Mouse (Mus musculus): Measurements from ENCODE around the gene Stx5a. TPM values are rescaled to one million over a fixed set of nuclear protein-coding genes. Genes with fewer than 3 reads are reported as not detected.

The Stx5a gene
- polyA plus RNA-seq, 1 experiment from 2014 or later = 122 TPM

DNA sequence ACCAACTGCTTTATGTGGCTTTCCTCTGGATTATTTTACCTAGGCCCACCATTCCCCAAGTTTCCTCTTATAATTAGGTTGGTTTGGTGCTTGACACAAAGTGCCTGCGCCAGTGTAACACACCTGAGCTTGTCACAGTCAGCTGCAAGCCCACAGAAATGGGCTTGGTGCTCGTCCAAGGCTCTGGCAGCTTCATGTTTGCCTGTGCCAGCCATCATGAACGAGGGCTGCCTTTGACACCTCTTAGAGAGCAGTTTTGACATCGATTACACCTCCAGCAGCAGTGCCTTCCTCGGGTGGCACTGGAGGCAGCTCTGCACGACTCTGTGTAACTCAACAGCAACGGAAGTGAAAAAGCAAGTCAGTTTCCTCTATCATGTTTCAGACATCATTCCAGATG, 49.0 kb downstream of the Stx5a start:
- Histone ChIP-seq H3K27me3 (no peaks in the 10 kb centered on the region), H3K4me3 (no peak overlapping the region), H3K27ac (replicated peaks) (no peak overlapping the region), H3K9me3 (no peaks in the 10 kb centered on the region), H3K36me3 (peaks cover 34% of the 10 kb centered on the region), H3K4me2 (no peak overlapping the region), H3K4me1 (replicated peaks) (peaks cover 9% of the 10 kb centered on the region), H3K9ac (no peak overlapping the region)
- 85% methylated on average over 7 of the region's 7 CpGs for WGBS
- no peak for ATAC-seq (ENCODE audit: low FRiP score, low read depth)

DNA sequence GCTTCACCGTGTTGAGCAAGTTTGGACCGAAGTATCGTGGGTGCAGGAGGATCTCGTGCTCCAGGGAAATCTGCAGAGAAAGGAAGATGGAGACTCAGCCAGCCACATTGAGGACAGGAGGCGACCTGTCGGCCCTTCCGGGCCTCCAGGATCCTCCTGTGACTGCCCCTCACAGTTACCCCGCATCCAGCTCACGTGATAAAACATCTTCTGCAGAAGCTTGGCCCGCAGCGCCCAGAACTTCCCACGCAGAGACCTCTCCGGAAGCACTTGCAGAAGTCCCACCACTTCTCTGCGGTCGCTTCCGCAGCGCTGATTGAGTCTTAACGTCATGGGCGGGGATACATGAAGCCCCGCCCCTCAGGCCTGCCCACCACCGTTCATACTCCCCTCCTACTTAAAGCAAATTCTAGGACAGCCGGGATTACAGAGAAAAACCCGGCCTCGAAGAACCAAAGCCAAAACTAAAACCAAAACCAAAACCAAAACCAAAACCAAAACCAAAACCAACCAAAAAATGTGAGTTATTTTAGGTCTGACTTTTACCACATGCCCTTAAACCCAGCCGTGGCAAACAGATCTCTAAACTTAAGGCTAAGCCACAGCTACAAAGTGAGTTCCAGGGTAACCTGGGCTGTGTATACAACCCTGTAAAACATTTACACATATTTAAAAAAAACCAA, 57.2 kb downstream of the Stx5a start, which contains the start of gene Polr2g:
Polr2g (minus strand) TSS at position 314 of the 683 bp plus-strand sequence.
- Histone ChIP-seq H3K27ac (replicated peaks) (peak within 1 kb of the TSS; percentile 72), H3K27me3 (no peaks in the 10 kb centered on the region), H3K4me1 (replicated peaks) (peaks cover 22% of the 10 kb centered on the region), H3K9me3 (no peaks in the 10 kb centered on the region), H3K4me2 (peak within 1 kb of the TSS; percentile 83), H3K4me3 (peak within 1 kb of the TSS; percentile 71), H3K36me3 (peaks cover 20% of the 10 kb centered on the region), H3K9ac (peak within 1 kb of the TSS; percentile 72)
- 2% methylated on average over 25 of the region's 25 CpGs for WGBS
- peak; percentile 76 for ATAC-seq (ENCODE audit: low FRiP score, low read depth)

DNA sequence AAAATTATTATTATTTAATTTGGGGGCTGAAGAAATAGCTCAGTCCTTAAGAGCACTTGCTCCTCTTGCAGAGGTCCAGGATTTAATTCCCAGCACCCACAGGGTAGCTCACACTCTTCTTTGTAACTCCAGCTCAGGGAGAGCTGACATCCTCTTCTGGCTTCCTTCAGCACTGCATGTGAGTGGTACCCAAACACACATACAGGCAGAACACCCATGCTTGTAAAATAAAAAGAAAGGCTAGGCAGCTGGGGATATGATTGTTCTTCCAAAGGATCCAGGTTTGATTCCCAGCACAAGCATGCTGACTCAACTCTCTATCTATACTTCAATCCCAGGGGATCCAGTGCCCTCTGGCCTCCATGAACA, 57.7 kb downstream of the Stx5a start:
- H3K9ac ChIP-seq = 0 out of 2 replicates have a peak overlapping the region, but pooled peaks have one; percentile 72
- peak overlapping the region; percentile 72; the same call in 1 of the 2 replicates for H3K27ac ChIP-seq (replicated peaks)
- H3K9me3 ChIP-seq = no peaks in the 10 kb centered on the region
- H3K27me3 ChIP-seq = no peaks in the 10 kb centered on the region
- peak overlapping the region; percentile 71; the same call in 1 of the 2 replicates for H3K4me3 ChIP-seq
- peaks cover 26% of the 10 kb centered on the region for H3K4me1 ChIP-seq (replicated peaks)
- H3K4me2 ChIP-seq = peak overlapping the region; percentile 83
- ATAC-seq (ENCODE audit: low FRiP score, low read depth) = no peak
- H3K36me3 ChIP-seq = peaks cover 15% of the 10 kb centered on the region

DNA sequence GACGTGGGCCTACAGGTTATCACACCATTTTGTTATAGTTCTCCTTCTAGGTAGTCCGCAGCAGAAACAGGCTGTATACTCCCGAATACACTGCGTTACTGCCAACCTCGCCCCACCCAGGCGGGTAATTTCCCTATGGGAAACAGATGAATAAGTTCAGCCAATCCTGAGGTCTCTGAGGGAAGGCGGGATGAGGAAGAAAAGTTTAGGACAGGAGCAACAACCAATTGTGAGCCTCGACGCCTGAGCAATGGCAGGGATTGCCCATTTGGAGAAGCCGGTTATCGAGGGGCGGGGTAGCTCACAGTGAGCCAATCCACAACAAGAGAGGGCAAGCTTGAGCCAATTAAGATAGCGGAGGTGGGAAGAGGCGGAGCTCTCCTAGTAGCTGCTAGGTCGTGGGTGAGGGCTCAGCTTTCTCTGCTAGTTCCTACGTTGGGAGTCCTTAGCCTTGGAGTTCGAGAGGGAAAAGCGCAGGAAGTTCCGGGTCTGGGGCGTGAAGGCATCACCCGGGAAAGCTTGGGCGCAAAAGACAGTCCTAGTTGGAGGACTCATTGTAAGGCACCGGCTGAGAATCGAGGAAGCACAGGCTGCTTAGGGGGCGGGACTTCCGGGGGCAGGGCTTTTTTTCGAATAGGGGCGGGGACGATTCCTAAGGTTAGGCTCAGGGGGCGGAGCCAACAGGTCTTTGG, 61.1 kb downstream of the Stx5a start, which contains the start of gene Zbtb3:
Zbtb3 (plus strand) TSS at position 426 of the 692 bp plus-strand sequence.
- Histone ChIP-seq H3K27ac (replicated peaks) (peak within 1 kb of the TSS; percentile 92), H3K27me3 (no peaks in the 10 kb centered on the region), H3K4me3 (peak within 1 kb of the TSS; percentile 66), H3K9ac (peak within 1 kb of the TSS; percentile 51), H3K4me2 (peak within 1 kb of the TSS; percentile 57), H3K36me3 (peaks cover 27% of the 10 kb centered on the region), H3K9me3 (no peaks in the 10 kb centered on the region), H3K4me1 (replicated peaks) (peaks cover 23% of the 10 kb centered on the region)
- WGBS = under 1% methylated on average over 30 of the region's 30 CpGs
- ATAC-seq (ENCODE audit: low FRiP score, low read depth) = peak; percentile 98

DNA sequence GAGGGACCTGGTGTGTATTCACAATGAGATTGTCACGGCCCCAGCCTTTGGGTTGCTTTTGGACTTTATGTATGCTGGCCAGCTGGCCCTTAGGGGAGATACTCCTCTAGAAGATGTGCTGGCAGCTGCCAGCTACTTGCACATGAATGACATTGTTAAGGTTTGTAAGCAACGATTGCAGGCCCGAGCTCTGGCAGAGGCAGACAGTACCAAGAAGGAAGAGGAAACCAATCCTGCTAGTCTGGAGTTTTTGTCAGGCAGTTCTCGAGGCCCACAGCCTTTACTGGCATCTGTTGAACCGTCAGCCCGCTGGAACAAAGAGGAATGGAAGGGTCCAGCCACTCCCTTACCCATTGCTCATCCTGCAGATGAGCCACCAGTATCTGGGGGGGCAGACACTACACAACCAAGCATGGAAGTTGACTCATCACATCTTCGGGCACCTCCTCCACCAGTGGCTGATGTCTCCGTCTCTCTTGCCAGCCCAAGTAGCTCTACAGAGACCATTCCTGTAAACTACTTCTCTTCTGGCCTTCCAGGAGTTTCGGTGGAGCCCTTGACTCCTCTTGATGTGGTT, 62.1 kb downstream of the Stx5a start:
- Histone ChIP-seq H3K9me3 (no peaks in the 10 kb centered on the region), H3K4me1 (replicated peaks) (peaks cover 16% of the 10 kb centered on the region), H3K27me3 (no peaks in the 10 kb centered on the region), H3K27ac (replicated peaks) (peak overlapping the region; percentile 92; the same call in 1 of the 2 replicates), H3K4me2 (peak overlapping the region; percentile 57), H3K36me3 (peaks cover 33% of the 10 kb centered on the region), H3K9ac (no peak overlapping the region), H3K4me3 (peak overlapping the region; percentile 66)
- no peak for ATAC-seq (ENCODE audit: low FRiP score, low read depth)
- WGBS = 89% methylated on average over 9 of the region's 9 CpGs

DNA sequence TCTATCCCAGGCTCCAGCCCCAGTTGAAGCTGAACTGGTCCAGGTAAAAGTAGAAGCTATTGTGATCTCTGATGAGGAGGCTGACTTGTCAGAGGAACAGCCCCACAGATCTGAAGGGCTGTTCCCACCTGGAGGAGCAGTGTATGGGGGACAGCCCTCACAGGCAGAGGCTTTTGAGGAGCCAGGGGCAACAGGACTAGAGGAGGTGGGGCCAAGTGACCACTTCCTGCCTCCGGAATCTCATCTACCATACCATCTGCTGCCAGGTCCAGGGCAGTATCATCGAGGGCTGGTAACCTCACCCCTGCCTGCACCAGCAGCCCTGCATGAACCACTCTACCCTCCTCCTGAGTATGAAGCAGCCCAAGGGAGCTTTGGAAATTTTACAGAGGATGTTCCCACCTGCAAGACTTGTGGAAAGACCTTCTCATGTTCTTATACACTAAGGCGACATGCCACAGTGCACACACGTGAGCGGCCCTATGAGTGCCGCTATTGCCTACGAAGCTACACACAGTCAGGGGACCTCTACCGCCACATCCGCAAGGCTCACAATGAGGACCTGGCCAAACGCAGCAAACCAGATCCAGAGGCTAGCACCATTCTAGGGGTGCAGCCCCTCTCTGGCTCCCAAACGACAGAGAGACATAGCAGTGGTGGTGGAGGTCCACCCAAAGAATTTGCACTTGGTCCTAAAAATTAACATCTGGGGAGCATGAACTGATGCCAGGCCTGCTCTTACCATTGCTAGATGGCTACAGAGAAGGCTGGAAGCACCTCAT, 62.9 kb downstream of the Stx5a start:
- no peak for ATAC-seq (ENCODE audit: low FRiP score, low read depth)
- 93% methylated on average over 11 of the region's 11 CpGs for WGBS

More for the DNA sequence above, 62.9 kb downstream of the Stx5a start:
- Histone ChIP-seq H3K9me3 (no peaks in the 10 kb centered on the region), H3K4me1 (replicated peaks) (peaks cover 16% of the 10 kb centered on the region), H3K27ac (replicated peaks) (no peak overlapping the region), H3K4me3 (no peak overlapping the region), H3K36me3 (peaks cover 34% of the 10 kb centered on the region), H3K27me3 (no peaks in the 10 kb centered on the region), H3K9ac (no peak overlapping the region), H3K4me2 (no peak overlapping the region)

Small RNAs within 50 kb of the gene (microRNA-seq; reads per million reads assigned to microRNA genes)
- not detected for gene Mir6992

Other genes with a start within 250 kb of the Stx5a start
- gene Slc22a8, start 150.2 kb upstream of the Stx5a start, polyA plus RNA-seq (2015; fragmentation: Nextera tagmentation; extraction: Ambion mirVana) = 12.0 and 12.7 TPM in 2 replicates
- gene Slc22a6, start 123.4 kb upstream of the Stx5a start, polyA plus RNA-seq (2015; fragmentation: Nextera tagmentation; extraction: Ambion mirVana) = 9.6 and 11.9 TPM in 2 replicates
- 0.54 and 0.67 TPM in 2 replicates for gene Chrm1, start 77.6 kb upstream of the Stx5a start, polyA plus RNA-seq (2015; fragmentation: Nextera tagmentation; extraction: Ambion mirVana)
- gene Slc3a2, start 18.0 kb upstream of the Stx5a start, polyA plus RNA-seq (2015; fragmentation: Nextera tagmentation; extraction: Ambion mirVana) = 170 and 175 TPM in 2 replicates
- gene Wdr74, start 5.6 kb upstream of the Stx5a start, polyA plus RNA-seq (2015; fragmentation: Nextera tagmentation; extraction: Ambion mirVana) = 91.9 and 96.1 TPM in 2 replicates
- 1.3 and 1.7 TPM in 2 replicates for gene 1700092M07Rik, start 695 bp upstream of the Stx5a start, polyA plus RNA-seq (2015; fragmentation: Nextera tagmentation; extraction: Ambion mirVana)
- 142 and 145 TPM in 2 replicates for gene Nxf1, start 15.7 kb downstream of the Stx5a start, polyA plus RNA-seq (2015; fragmentation: Nextera tagmentation; extraction: Ambion mirVana)
- gene Tmem223, start 29.6 kb downstream of the Stx5a start, polyA plus RNA-seq (2015; fragmentation: Nextera tagmentation; extraction: Ambion mirVana) = 213 and 214 TPM in 2 replicates
- gene Tmem179b, start 33.1 kb downstream of the Stx5a start, polyA plus RNA-seq (2015; fragmentation: Nextera tagmentation; extraction: Ambion mirVana) = 31.6 and 33.1 TPM in 2 replicates
- gene Taf6l, start 45.0 kb downstream of the Stx5a start, polyA plus RNA-seq (2015; fragmentation: Nextera tagmentation; extraction: Ambion mirVana) = 30.5 and 32.8 TPM in 2 replicates
- gene Polr2g, start 57.2 kb downstream of the Stx5a start, polyA plus RNA-seq (2015; fragmentation: Nextera tagmentation; extraction: Ambion mirVana) = 133 and 144 TPM in 2 replicates
- gene Zbtb3, start 61.1 kb downstream of the Stx5a start, polyA plus RNA-seq (2015; fragmentation: Nextera tagmentation; extraction: Ambion mirVana) = 7.8 and 8.6 TPM in 2 replicates
- 56.8 and 58.6 TPM in 2 replicates for gene Ttc9c, start 77.9 kb downstream of the Stx5a start, polyA plus RNA-seq (2015; fragmentation: Nextera tagmentation; extraction: Ambion mirVana)
- gene Hnrnpul2, start 78.6 kb downstream of the Stx5a start, polyA plus RNA-seq (2015; fragmentation: Nextera tagmentation; extraction: Ambion mirVana) = 5.4 and 6.5 TPM in 2 replicates
- not detected in 2 replicates for gene AC129217.1, start 88.4 kb downstream of the Stx5a start, polyA plus RNA-seq (2015; fragmentation: Nextera tagmentation; extraction: Ambion mirVana)
- gene Bscl2, start 96.1 kb downstream of the Stx5a start, polyA plus RNA-seq (2015; fragmentation: Nextera tagmentation; extraction: Ambion mirVana) = 101 and 104 TPM in 2 replicates
- 450 and 460 TPM in 2 replicates for gene Gng3, start 97.8 kb downstream of the Stx5a start, polyA plus RNA-seq (2015; fragmentation: Nextera tagmentation; extraction: Ambion mirVana)
- gene Lrrn4cl, start 109.4 kb downstream of the Stx5a start, polyA plus RNA-seq (2015; fragmentation: Nextera tagmentation; extraction: Ambion mirVana) = 0.61 and 0.92 TPM in 2 replicates
- 141 and 145 TPM in 2 replicates for gene Ubxn1, start 130.1 kb downstream of the Stx5a start, polyA plus RNA-seq (2015; fragmentation: Nextera tagmentation; extraction: Ambion mirVana)
- 60.2 and 61.5 TPM in 2 replicates for gene Uqcc3, start 139.5 kb downstream of the Stx5a start, polyA plus RNA-seq (2015; fragmentation: Nextera tagmentation; extraction: Ambion mirVana)
- 43.0 and 45.2 TPM in 2 replicates for gene Lbhd1, start 142.3 kb downstream of the Stx5a start, polyA plus RNA-seq (2015; fragmentation: Nextera tagmentation; extraction: Ambion mirVana)
- gene Gm49403, start 142.5 kb downstream of the Stx5a start, polyA plus RNA-seq (2015; fragmentation: Nextera tagmentation; extraction: Ambion mirVana) = not detected in 2 replicates
- gene 1810009A15Rik, start 147.4 kb downstream of the Stx5a start, polyA plus RNA-seq (2015; fragmentation: Nextera tagmentation; extraction: Ambion mirVana) = 45.3 and 51.6 TPM in 2 replicates
- gene Gm49416, start 147.5 kb downstream of the Stx5a start, polyA plus RNA-seq (2015; fragmentation: Nextera tagmentation; extraction: Ambion mirVana) = not detected in 2 replicates
- gene Ints5, start 151.6 kb downstream of the Stx5a start, polyA plus RNA-seq (2015; fragmentation: Nextera tagmentation; extraction: Ambion mirVana) = 33.0 and 35.3 TPM in 2 replicates
- gene Ganab, start 156.7 kb downstream of the Stx5a start, polyA plus RNA-seq (2015; fragmentation: Nextera tagmentation; extraction: Ambion mirVana) = 83.0 and 84.9 TPM in 2 replicates
- gene B3gat3, start 179.0 kb downstream of the Stx5a start, polyA plus RNA-seq (2015; fragmentation: Nextera tagmentation; extraction: Ambion mirVana) = 94.3 and 98.1 TPM in 2 replicates
- 2.7 and 3.1 TPM in 2 replicates for gene Rom1, start 187.9 kb downstream of the Stx5a start, polyA plus RNA-seq (2015; fragmentation: Nextera tagmentation; extraction: Ambion mirVana)
- gene Eml3, start 188.1 kb downstream of the Stx5a start, polyA plus RNA-seq (2015; fragmentation: Nextera tagmentation; extraction: Ambion mirVana) = 9.9 and 12.8 TPM in 2 replicates
- gene Mta2, start 200.5 kb downstream of the Stx5a start, polyA plus RNA-seq (2015; fragmentation: Nextera tagmentation; extraction: Ambion mirVana) = 103 and 109 TPM in 2 replicates
- gene Tut1, start 212.4 kb downstream of the Stx5a start, polyA plus RNA-seq (2015; fragmentation: Nextera tagmentation; extraction: Ambion mirVana) = 24.9 and 25.4 TPM in 2 replicates
- 289 TPM in 2 replicates for gene Eef1g, start 225.6 kb downstream of the Stx5a start, polyA plus RNA-seq (2015; fragmentation: Nextera tagmentation; extraction: Ambion mirVana)
- gene Ahnak, start 247.9 kb downstream of the Stx5a start, polyA plus RNA-seq (2015; fragmentation: Nextera tagmentation; extraction: Ambion mirVana) = 4.6 TPM in 2 replicates